Mouse (Mus musculus): Measurements from ENCODE around the gene Adam22.

Gene Adam22

DNA sequence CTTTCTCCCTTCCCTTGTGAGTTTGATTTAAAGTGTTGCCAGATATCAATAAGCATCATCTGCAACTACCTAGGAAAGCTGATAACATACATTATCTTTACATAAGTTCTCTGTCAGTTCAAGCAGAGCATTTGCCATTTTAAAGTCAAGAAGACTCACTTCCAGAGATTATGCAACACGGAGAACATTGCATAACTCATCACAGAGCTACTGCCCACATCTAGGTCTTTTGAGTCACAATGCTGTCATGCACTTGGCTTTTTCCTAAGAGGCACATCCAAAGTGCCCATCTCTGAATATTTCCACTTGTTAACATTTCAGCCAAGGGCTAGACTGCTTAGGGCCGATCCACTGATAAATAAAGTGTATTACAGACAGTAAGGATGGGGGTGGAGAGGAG, 55.6 kb downstream of the Adam22 start:
- peak; percentile 27 for DNase-seq

GRCm38 (mm10) chr5:8310907-8311306, 57.1 kb downstream of the Adam22 start:
- no peak for DNase-seq

DNA sequence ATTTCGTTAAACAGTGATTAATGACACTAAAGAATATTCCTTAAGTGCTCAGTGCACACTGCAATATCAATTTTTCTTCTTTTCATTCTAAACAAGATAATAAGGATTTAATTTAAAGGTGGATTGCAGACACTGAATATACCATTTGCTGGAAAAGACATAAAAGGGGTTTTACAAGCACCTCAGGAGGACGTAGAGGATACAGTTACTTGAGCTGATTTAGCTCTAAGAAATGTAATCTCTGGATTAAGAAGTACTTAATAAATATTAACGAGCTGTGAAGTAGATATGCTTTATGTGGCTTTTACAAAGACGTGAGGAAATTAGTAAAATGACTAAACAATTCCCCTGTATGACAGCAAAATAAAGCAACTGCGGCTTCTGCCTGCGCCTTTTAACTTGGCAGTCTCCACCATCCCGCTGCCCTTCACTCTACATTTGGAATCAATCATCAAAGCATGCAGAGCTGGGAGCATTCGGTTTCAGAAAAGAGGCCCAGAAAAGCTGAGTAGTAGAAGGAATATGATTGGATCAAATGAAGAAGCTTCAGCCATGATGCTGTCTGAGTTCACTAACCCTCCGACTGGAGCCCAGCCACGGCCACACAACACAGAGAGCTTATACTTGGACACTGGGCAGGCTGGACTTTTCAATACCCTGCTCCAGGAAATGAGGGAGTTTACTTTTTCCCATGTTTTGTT, 70.1 kb downstream of the Adam22 start:
- DNase-seq, result no peak

DNA sequence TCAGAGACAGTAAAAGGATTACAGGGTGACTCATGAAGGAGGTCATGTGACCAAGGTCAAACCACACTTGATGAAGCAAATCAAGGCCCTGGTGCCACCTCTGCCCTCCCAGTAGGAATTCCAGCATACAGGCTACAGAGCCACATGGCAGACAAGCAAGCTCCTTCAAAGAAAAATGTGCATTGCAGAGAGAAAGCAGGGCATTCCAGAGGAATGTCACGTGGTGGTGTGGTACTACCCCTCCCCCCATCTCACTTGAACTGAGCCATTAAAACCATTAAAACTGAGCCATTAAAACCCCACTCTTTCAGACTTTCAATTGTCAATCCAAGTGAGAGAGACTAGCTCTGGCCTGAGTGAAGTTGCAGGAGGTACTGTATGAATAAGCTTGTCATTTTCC, 74.7 kb downstream of the Adam22 start:
- DNase-seq, result no peak

DNA sequence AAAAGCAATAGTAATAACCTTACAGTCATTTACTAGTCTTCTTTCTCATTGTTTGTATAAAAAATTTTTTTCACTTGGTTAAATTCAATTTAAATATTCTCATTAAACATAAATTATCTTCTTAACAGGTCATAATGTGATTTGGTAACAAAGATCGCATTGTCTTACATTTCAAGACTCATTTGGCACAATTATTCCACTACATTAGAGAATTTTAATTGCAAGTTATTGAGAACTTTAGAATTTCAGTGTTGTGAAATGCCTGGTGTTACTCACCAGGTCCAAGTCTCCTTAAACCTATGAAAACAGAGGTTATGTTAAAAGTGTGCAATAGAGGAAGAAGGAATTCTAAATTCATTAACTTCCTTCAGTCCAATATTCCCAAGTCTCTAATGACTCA, 76.5 kb downstream of the Adam22 start:
- DNase-seq, result no peak

GRCm38 (mm10) chr5:8289678-8290614, 78.0 kb downstream of the Adam22 start:
- DNase-seq, result no peak

DNA sequence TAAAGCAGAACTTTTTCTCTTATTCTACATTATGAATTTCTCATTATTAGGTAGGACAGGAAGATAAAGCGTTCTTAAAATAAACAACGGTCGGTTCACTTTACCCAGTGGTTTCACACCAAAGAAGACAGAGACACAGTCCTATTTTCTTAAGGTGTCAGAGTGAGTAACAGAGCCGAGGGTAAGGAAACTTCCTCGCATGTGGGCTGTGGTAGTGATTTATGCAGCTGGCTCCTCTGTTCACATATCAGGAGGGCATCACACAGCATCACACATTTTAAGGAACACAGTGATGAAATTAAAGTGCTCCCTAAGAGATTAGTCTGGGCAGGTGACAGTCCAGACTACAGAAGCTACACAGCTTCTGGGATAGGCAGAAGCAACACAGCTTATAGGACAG, 83.8 kb downstream of the Adam22 start:
- no peak for DNase-seq

- no peak for DNase-seq
Measured at GRCm38 (mm10) chr5:8276141-8276540, 91.8 kb downstream of the Adam22 start.

DNA sequence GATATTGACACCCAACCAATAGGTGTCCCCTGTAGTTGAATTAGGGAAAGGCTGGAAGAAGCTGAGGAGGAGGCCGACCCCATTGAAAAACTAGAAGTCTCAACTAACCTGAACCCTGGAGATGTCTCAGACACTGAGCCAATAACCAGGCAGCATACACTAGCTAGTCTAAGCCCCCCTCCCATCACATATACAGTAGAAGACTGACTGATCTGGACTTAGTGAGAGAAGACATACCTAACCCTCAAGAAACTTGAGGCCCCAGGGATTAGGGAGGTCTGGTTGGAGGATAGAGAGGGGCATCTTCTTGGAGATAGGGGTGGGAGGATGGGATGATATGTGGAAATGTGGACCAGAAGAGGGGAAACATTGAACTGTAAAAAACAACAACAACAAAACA, 110.6 kb downstream of the Adam22 start:
- DNase-seq, result no peak

- no peak for DNase-seq
Measured at GRCm38 (mm10) chr5:8256487-8256886, 111.5 kb downstream of the Adam22 start.

- no peak for DNase-seq
Measured at GRCm38 (mm10) chr5:8244696-8245095, 123.3 kb downstream of the Adam22 start.

DNA sequence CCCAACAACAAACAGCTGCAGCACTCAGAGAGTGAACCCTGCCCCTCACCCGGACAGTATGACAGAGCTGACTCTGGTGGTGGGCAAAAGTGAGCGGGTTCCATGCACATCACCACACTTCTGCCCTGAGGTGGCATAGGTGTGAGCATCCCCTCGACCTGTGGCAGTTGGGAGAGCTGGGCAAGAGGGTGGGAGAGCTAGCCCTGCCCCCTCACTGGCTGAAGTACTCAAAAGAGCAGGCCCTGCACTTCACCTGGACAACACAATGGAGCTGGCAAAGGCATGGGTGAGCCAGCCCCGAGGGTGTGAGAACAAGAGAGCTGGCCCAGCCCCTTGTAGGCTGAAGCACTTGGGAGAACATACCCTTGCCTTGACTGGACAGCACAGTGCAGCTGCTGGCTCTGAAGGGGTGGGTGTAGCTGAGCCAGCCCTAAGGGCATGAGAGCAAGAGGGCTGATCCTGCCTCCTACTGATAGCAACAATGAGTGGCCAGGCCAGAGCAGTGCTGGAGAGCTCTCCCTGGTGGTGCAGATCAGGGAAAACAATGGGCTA, 124.8 kb downstream of the Adam22 start:
- no peak for DNase-seq

DNA sequence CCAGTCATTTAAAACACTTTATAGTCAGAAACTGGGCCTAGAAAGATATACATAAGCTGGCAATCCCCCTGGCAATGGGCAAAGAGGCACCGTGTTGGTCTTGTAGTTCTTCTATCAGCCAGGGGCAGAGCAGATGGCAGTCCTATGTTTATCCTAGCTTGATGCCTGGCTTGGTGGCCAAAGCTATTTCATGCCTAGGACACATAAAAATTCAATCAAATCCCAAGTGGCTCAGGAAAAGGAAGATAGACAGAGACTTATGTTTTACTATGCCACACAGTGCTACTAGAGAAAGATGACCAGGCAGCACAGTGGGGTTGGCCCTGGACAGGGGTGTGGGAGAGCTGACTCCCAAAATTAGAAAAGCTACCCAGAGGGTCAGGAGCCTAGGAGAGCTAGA, 125.3 kb downstream of the Adam22 start:
- DNase-seq, result no peak

- no peak for DNase-seq
Measured at GRCm38 (mm10) chr5:8227073-8227472, 140.9 kb downstream of the Adam22 start.

GRCm38 (mm10) chr5:8224321-8224705, 143.6 kb downstream of the Adam22 start:
- DNase-seq, result no peak

- DNase-seq, result no peak
Measured at GRCm38 (mm10) chr5:8223597-8224320, 144.2 kb downstream of the Adam22 start.

GRCm38 (mm10) chr5:8221630-8222029, 146.3 kb downstream of the Adam22 start:
- DNase-seq, result no peak

- no peak for DNase-seq
Measured at GRCm38 (mm10) chr5:8215841-8216240, 152.1 kb downstream of the Adam22 start.

DNA sequence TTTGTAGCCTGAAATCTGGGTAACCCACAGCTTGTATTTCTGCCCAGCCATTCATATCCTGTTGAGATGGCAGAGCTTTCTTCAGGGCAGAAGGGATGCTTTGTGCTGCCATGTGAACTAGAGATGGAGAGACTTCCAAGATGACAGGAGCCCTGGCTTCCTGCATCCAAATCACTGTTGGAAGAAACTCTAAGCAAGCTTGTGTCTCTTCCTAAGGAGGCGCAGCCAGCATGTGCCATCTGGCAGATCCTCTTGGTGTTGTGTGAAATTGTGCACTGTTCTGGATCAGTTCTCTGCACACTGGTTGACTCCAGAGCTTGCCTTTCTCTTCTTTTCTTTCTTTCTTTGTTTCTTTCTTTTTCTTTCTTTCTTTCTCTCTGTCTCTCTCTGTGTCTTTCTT, 183.0 kb downstream of the Adam22 start:
- DNase-seq, result peak; percentile 34

DNA sequence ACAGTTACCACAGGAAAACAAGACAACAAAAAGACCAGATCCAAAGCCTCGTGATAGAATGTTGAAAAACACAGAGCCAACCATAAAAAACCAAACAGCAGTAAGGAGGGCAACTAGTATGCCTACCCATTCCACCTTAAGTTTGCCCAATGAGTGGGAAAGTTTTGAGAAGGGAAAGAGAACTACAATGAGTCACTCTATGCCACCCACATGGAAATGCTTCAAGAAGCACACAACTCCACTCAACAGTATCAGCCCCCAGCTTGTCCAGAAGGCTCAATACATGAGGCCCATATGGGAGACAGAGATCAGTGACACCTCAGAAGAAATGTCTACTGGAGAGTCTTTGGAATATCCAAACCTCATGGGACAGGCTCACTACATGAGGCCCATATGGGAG, 187.3 kb downstream of the Adam22 start:
- DNase-seq, result no peak

- DNase-seq, result no peak
Measured at GRCm38 (mm10) chr5:8178111-8178510, 189.8 kb downstream of the Adam22 start.

DNA sequence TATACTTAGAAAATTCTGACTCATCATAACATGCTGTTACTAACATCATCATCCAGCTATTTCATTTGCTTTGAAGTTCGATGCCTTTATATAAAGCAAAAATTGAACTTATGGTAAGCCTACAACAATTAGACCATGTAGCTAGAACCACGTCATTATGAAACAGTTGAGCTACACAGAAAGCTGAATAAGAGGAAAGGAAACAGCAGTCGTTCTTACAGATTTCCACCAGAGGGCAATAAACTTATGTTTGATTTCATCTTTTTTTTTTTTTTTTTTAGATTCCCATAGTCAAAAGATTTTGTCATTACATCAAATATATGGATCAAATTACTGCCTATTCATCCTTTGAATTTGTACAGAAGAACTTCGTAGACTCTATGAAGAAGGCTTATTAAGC, 203.2 kb downstream of the Adam22 start:
- DNase-seq, result no peak

DNA sequence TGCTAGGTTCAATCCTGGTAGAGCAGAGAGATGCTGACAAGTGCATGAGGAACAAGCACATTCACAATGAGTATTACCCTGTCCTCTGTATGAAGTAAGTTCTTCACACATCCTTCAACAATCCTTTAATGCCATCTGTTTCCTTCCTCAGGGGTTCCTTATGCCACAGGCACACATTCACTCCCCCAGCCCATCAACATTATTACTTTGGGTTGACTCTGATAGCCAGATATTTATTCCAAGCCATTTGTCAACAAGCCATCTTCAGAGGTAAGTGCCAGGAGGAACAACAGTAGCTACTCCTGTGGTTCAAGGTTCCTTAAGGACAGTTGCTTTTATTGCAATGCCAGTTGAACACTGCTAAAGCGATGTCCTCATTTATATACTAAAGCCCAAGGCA, 216.3 kb downstream of the Adam22 start:
- no peak for DNase-seq

Data from layer of hippocampus, adult 9-11 months (tissue).